Mouse (Mus musculus) lung, embryonic 15.5 days (tissue): ENCODE measurements around the gene Zfp423. TPM values are rescaled to one million over a fixed set of nuclear protein-coding genes. Genes with fewer than 3 reads are reported as not detected.

ENCODE experiments used
- ATAC-seq: fragments of 200-750 bp; cut with Nextera tagmentation; 2 replicates; pipeline ENCODE4 v1.8.0; 2017; ENCODE audit warnings: moderate number of reproducible peaks, borderline replicate concordance; ENCODE audit not compliant: low FRiP score, low TSS enrichment; ENCODE audit errors: extremely low read depth
- H3K27ac ChIP-seq: fragments of 300-500 bp; sonication (generic); 2 replicates; pipeline ENCODE4 v1.5.1; 2015; ENCODE audit warnings: moderate library complexity, mild to moderate bottlenecking, inconsistent platforms
- H3K27me3 ChIP-seq: fragments of 300-500 bp; sonication (generic); 2 replicates; pipeline ENCODE4 v1.6.1; 2015; ENCODE audit warnings: inconsistent platforms
- H3K36me3 ChIP-seq: fragments of 300-500 bp; sonication (generic); 2 replicates; pipeline ENCODE4 v1.6.1; 2015; ENCODE audit warnings: inconsistent platforms
- H3K4me1 ChIP-seq: fragments of 300-500 bp; sonication (generic); 2 replicates; pipeline ENCODE4 v1.6.1; 2015; ENCODE audit warnings: inconsistent platforms
- H3K4me2 ChIP-seq: fragments of 300-500 bp; sonication (generic); 2 replicates; pipeline ENCODE4 v1.6.1; 2015; ENCODE audit warnings: inconsistent platforms, mild to moderate bottlenecking, moderate library complexity
- H3K4me3 ChIP-seq: fragments of 300-500 bp; sonication (generic); 2 replicates; pipeline ENCODE4 v1.5.1; 2015; ENCODE audit warnings: mild to moderate bottlenecking, inconsistent platforms
- H3K9ac ChIP-seq: fragments of 300-500 bp; sonication (generic); 2 replicates; pipeline ENCODE4 v1.6.1; 2015; ENCODE audit warnings: inconsistent platforms
- H3K9me3 ChIP-seq: fragments of 300-500 bp; sonication (generic); 2 replicates; pipeline ENCODE4 v1.6.1; 2016; ENCODE audit warnings: inconsistent platforms
- WGBS: fragments of 180-500 bp; shearing (Covaris S2); methylation state at CpG from one replicate; pipeline ENCODE4 v1.1.7; 2015; 5-methylcytosine and 5-hydroxymethylcytosine counted together
- polyA plus RNA-seq: library from polyadenylated mRNA; unstranded; fragments of >200 nt; fragmentation: Nextera tagmentation; extraction: Ambion mirVana; gene quantifications from 2 replicates; pipeline ENCODE4 v1.2.1, GENCODE M21; 2015

The Zfp423 gene
- polyA plus RNA-seq, 1 experiment from 2014 or later = 7.3 TPM

DNA sequence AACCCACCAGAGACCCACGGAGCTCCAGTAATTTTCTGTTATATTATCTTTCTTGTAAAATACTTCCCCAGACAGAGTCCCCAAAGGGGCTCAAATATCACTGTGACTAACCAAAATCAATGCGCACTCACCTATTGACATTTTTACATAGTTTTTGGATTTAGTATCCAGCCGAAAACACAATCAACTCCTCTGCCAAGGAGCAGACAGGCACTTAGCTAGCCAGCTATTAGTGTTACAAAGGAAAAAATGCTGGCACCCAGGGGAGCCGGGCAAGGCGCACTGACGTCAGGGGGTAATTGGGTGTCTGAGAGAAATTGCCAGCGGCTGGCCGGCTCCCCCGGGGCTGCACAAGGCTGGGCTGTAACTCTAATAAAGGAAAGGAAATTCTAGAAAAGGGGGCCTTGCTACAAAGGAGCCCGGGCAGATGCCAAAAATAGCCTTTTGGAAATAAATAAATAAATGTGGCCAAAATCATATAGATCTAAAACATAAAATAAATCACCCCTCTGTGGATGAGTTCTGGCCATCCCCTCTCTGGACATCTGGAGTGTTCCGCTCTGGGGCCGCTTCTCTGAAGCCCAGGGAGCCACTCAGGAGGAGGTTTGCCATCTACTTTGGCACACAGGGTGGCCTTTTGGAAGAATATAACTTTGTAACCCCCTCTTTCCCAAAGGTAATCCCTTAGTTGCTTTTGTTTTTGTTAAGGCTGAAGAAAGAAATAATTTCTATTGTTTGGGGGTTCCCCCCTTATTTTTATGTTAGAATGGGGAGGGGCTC lies 125.4 kb downstream of the Zfp423 start:
- 38% methylated on average over 12 of the region's 12 CpGs for WGBS
- ATAC-seq = peak; percentile 6; the same call in 1 of the 2 replicates
- Histone ChIP-seq H3K27me3 (no peaks in the 10 kb centered on the region), H3K9ac (no peak overlapping the region), H3K9me3 (no peaks in the 10 kb centered on the region), H3K36me3 (no peaks in the 10 kb centered on the region), H3K27ac (peak overlapping the region; percentile 94), H3K4me2 (peak overlapping the region; percentile 16; the same call in 1 of the 2 replicates), H3K4me1 (peaks cover 79% of the 10 kb centered on the region), H3K4me3 (no peak overlapping the region)

DNA sequence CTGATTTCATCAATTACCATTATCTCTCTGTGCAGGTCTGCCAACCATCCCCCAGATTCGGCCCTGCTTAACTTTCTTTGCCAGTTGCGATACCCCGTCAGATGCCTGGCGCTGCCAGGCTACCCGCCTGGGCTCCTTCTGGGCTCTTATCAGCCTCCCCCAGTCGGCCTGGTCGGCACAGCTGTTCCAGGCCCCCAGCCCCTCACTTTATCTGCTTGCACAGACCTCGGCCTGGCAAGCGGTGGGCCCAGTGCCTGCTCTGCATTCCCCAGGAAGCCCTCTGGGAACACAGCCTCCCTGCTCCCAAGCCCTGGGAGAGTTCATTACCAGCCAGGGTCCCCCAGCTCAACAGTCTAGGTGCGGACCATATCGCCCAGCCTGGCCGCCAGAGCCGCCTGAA lies 126.1 kb downstream of the Zfp423 start:
- ATAC-seq = no peak
- Histone ChIP-seq H3K9ac (no peak overlapping the region), H3K36me3 (no peaks in the 10 kb centered on the region), H3K27me3 (no peaks in the 10 kb centered on the region), H3K4me2 (no peak overlapping the region; the same call in 1 of the 2 replicates), H3K9me3 (no peaks in the 10 kb centered on the region), H3K27ac (peak overlapping the region; percentile 94), H3K4me1 (peaks cover 79% of the 10 kb centered on the region), H3K4me3 (no peak overlapping the region)
- WGBS = 54% methylated on average over 13 of the region's 13 CpGs

DNA sequence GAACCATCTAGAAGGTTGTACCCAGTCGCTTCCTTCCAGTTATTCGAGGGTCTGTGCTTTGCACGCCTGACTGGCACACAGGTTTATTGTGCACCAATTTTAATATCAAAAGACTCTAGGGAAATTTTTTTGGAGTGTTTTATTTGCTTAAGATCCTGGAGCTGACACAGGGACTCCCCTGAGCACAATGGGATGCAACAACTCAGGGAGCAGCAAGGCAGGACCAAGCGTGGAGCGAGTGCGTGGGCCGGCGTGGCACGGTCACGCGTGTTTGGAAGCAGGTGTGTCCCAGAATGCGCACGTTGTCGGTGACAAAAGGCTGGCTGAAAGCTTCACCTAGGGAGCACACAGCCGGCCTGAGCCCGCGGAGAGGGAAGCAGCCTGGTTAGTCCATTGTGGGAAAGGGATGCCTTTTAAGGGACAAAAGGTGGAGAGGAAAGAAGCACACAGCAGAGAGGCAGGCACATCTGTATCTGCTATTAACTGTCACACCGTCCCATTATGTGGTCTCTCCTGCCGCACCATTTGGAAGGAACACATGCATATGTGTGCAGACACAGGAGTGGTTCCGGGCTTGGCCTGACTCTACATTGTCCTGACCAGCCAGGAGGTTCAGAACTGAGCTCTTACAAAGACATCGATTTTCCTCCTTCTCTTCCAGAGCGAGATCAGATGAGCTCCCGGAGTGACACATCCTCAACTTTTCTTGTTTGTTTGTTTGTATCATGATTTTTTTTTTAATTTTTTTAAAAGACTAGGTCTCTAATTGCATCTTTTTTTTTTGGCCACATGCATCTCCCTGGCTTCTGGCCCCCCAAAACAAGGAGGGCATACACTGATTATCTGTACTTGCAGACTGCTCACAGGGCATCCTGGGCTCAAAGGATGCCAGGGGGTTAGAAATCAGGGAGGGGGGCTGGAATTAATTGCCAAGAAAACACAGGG lies 126.7 kb downstream of the Zfp423 start:
- no peaks in the 10 kb centered on the region for H3K27me3 ChIP-seq
- no peaks in the 10 kb centered on the region for H3K36me3 ChIP-seq
- H3K4me2 ChIP-seq = no peak overlapping the region
- peak overlapping the region; percentile 94; the same call in 1 of the 2 replicates for H3K27ac ChIP-seq
- H3K4me1 ChIP-seq = peaks cover 74% of the 10 kb centered on the region
- ATAC-seq = no peak
- no peaks in the 10 kb centered on the region for H3K9me3 ChIP-seq
- no peak overlapping the region for H3K4me3 ChIP-seq
- H3K9ac ChIP-seq = no peak overlapping the region
- 69% methylated on average over 23 of the region's 23 CpGs for WGBS

DNA sequence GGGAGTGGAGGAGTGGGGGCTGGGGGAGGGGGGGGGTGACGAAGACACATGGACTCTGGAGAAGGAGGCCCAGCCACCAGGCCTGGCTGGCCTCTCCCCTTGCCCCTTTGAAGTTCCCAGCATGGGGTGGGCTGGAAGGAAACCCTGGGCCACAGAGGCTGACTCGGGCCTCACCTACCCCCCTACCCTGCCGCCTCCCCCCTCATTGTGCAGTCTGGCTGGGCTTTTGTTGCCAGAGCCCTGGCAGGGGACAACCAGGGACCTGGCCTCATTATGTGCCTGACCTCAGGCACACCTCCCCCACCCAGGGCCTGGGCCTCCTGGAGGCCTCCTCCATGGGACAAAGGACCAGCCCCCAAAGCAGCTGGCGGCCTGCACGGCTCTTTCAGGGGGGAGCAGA lies 127.8 kb downstream of the Zfp423 start:
- Histone ChIP-seq H3K36me3 (no peaks in the 10 kb centered on the region), H3K9me3 (no peaks in the 10 kb centered on the region), H3K27me3 (no peaks in the 10 kb centered on the region), H3K4me1 (peaks cover 64% of the 10 kb centered on the region), H3K4me2 (no peak overlapping the region), H3K4me3 (no peak overlapping the region), H3K9ac (no peak overlapping the region), H3K27ac (no peak overlapping the region)
- ATAC-seq = peak; percentile 7; the same call in 1 of the 2 replicates
- 15% methylated on average over 5 of the region's 5 CpGs for WGBS

DNA sequence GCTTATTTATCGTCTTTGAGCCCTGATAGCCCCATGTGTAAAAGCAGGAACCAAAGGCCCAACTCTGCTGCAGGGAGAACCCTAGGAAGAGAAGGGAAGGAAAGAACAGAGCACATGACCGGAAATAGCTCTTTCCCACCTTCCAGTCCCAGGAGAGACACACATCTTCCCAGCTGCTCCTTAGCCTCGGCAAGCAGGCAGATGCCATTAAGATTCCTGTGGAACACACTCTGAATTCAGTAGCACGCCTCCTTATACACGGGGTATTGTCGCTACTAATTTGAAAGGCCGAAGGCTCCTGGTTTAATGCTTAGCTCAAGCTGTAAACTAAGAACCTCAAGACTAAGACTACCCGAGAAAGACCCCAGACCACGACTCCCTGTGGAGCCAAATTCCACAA lies 128.3 kb downstream of the Zfp423 start:
- ATAC-seq = no peak
- 21% methylated on average over 9 of the region's 9 CpGs for WGBS
- peaks cover 62% of the 10 kb centered on the region for H3K4me1 ChIP-seq
- no peak overlapping the region for H3K4me3 ChIP-seq
- no peaks in the 10 kb centered on the region for H3K27me3 ChIP-seq
- H3K9ac ChIP-seq = no peak overlapping the region
- H3K36me3 ChIP-seq = no peaks in the 10 kb centered on the region
- no peak overlapping the region for H3K4me2 ChIP-seq
- no peak overlapping the region for H3K27ac ChIP-seq
- no peaks in the 10 kb centered on the region for H3K9me3 ChIP-seq

DNA sequence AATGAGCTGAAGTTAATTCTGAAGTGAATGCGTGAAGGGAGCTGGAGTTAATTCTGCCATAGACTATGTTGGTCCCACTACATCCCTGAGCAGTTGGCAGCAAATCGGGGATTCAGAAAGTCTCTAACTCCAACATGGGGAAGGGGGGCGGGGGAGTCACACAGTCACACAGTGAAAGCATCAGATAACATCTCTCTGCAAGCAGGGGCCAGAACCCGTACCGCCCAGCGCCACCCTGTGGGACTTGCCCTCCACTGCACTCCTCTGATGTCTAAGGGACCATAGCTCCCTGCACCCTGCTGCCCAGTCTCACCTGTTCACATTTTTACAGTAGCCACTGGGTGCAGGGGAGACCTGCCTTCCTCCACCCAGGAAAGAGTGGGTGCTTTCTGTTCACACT lies 129.2 kb downstream of the Zfp423 start:
- no peak for ATAC-seq
- Histone ChIP-seq H3K4me3 (no peak overlapping the region), H3K4me2 (no peak overlapping the region), H3K27me3 (no peaks in the 10 kb centered on the region), H3K9me3 (no peaks in the 10 kb centered on the region), H3K9ac (no peak overlapping the region), H3K27ac (no peak overlapping the region), H3K36me3 (no peaks in the 10 kb centered on the region), H3K4me1 (peaks cover 54% of the 10 kb centered on the region)
- WGBS = 22% methylated on average over 6 of the region's 6 CpGs

DNA sequence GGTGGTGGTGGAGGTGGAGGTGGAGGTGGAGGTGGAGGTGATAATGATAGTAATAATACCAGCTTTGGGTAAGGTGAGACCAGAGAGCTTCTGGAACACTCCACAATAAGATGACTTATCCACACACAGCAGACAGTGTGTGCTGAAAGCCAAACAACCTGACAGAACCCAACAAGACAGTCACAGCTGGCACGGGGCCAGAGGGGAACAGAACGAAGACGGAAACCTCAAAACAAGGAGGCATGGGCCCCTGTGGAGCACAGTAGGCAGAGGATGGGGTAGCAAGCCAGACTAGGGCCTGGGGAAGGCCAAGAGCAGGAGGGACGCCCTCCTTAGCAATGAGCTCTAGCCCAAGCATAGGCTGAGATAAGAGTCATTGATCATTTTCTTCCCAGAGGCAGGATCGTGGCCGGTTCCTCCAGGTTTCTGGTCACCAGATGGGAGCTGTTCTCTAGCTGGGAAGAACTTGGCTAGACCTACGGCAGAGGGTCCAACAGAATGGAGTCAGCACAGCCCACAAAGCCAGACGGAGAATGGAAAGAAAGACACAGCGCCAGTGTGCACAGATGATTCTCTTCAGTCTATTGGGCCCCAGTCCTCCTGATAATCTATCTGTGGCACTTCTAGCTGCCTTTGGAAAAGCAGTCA lies 133.3 kb downstream of the Zfp423 start:
- no peaks in the 10 kb centered on the region for H3K9me3 ChIP-seq
- no peak overlapping the region for H3K27ac ChIP-seq
- no peak overlapping the region for H3K4me3 ChIP-seq
- H3K4me1 ChIP-seq = peaks cover 36% of the 10 kb centered on the region
- 49% methylated on average over 9 of the region's 9 CpGs for WGBS
- no peak overlapping the region for H3K4me2 ChIP-seq
- H3K27me3 ChIP-seq = no peaks in the 10 kb centered on the region
- no peak for ATAC-seq
- H3K9ac ChIP-seq = no peak overlapping the region
- H3K36me3 ChIP-seq = no peaks in the 10 kb centered on the region

DNA sequence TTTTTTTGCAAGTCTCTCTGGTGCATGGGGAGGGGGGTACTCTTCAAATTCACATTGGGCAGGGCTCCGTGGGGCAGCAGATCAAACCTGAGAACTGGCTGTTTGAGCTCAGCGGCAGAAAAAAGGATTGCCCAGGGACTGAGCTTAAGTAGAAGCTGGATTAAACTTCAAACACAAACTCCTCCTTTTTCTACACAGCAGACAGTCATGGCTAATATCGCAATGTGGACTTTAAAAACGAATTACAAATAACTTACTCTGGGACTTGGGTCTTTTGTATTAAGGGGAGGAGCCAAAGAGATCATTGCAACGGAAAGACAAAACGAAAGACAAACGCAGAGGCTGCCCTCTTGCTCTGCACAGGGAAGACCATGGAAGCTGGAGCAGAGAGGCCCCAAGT lies 136.2 kb downstream of the Zfp423 start:
- no peak for ATAC-seq
- Histone ChIP-seq H3K27me3 (no peaks in the 10 kb centered on the region), H3K9me3 (no peaks in the 10 kb centered on the region), H3K4me1 (peaks cover 27% of the 10 kb centered on the region), H3K27ac (no peak overlapping the region), H3K9ac (no peak overlapping the region), H3K36me3 (no peaks in the 10 kb centered on the region), H3K4me2 (no peak overlapping the region), H3K4me3 (no peak overlapping the region)
- 16% methylated on average over 7 of the region's 7 CpGs for WGBS

DNA sequence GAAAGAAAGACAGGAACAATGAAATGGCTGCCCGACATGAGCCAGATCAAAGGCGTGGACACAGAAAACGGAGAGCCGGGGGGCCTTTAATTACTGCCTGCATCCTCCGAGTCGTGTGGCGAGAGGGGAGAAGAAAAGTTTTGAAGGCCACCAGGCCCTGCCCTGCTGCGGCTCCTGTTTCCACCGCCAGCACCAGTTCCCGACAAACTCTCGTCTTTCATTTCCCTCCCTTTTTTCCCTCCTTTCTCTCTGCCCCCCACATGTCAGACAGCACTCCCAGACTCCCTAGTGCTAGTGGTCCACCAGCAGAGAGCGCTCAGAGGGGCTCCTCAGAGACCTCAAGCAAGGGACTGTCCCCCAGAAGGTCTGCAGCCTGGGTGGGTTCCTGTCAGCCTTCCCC lies 136.7 kb downstream of the Zfp423 start:
- no peaks in the 10 kb centered on the region for H3K36me3 ChIP-seq
- no peaks in the 10 kb centered on the region for H3K9me3 ChIP-seq
- no peak overlapping the region for H3K4me3 ChIP-seq
- no peaks in the 10 kb centered on the region for H3K27me3 ChIP-seq
- H3K9ac ChIP-seq = no peak overlapping the region
- H3K27ac ChIP-seq = no peak overlapping the region
- H3K4me1 ChIP-seq = peaks cover 27% of the 10 kb centered on the region
- ATAC-seq = no peak
- WGBS = 24% methylated on average over 12 of the region's 12 CpGs
- H3K4me2 ChIP-seq = no peak overlapping the region

DNA sequence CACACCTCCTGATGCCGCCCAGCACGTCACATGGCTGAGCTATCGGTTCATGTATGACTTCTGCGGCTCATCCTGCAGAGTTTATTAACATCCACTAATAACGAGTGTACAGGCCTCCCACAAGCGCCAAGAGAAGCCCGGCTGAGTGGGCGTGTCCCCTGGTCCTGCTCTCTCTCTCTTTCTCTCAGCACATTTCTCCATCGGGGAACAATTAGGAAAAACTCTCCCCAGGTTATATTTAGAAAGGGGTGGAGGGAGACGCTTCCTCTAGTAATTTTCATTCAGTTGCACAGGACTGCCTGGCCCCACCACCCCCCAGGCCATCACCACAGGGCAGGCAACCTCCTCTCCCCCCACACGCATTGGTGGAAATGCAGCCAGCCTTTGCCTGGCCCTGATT lies 137.2 kb downstream of the Zfp423 start:
- no peak overlapping the region for H3K4me2 ChIP-seq
- H3K36me3 ChIP-seq = no peaks in the 10 kb centered on the region
- H3K9ac ChIP-seq = no peak overlapping the region
- no peaks in the 10 kb centered on the region for H3K27me3 ChIP-seq
- peak; percentile 29; the same call in 1 of the 2 replicates for ATAC-seq
- WGBS = 56% methylated on average over 11 of the region's 11 CpGs
- no peak overlapping the region for H3K27ac ChIP-seq
- H3K9me3 ChIP-seq = no peaks in the 10 kb centered on the region
- no peak overlapping the region for H3K4me3 ChIP-seq
- H3K4me1 ChIP-seq = peaks cover 27% of the 10 kb centered on the region

DNA sequence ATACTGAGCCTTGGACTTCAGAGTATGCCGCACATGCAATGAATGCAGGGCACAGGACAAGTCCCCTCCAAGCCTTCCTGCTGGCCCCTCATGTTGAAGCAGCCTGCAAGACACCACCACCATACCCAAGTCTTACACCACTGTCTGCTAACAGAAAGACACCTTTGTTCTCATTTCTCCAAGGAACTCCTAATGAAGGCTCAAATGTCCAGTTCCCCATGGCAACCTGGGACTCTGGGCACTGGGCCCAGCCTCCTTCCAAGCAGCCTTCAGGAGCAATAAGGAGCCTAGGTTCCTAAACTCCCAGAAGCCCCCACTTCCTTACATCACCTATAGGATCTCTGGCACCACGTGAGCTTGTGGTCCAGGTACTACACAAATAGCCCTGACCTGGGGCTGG lies 137.7 kb downstream of the Zfp423 start:
- no peaks in the 10 kb centered on the region for H3K9me3 ChIP-seq
- H3K27me3 ChIP-seq = no peaks in the 10 kb centered on the region
- 73% methylated on average over 2 of the region's 2 CpGs for WGBS
- peak; percentile 13; the same call in 1 of the 2 replicates for ATAC-seq
- no peak overlapping the region for H3K27ac ChIP-seq
- peaks cover 27% of the 10 kb centered on the region for H3K4me1 ChIP-seq
- H3K9ac ChIP-seq = no peak overlapping the region
- H3K36me3 ChIP-seq = no peaks in the 10 kb centered on the region
- no peak overlapping the region for H3K4me2 ChIP-seq
- no peak overlapping the region for H3K4me3 ChIP-seq
